Mouse (Mus musculus) hindbrain, embryonic 14.5 days (tissue): ENCODE measurements around the gene Traf4. TPM values are rescaled to one million over a fixed set of nuclear protein-coding genes. Genes with fewer than 3 reads are reported as not detected.

Source experiments
- ATAC-seq: fragments of 200-750 bp; cut with Nextera tagmentation; 2 replicates; pipeline ENCODE4 v1.8.0; 2017; ENCODE audit warnings: moderate number of reproducible peaks, mild to moderate bottlenecking, moderate TSS enrichment, moderate library complexity; ENCODE audit not compliant: low FRiP score
- DNase-seq: peaks from one replicate; pipeline ENCODE4 v3.0.0-alpha.2; 2015; ENCODE audit warnings: low spot score
- H3K27ac ChIP-seq: fragments of 300-500 bp; sonication (generic); 2 replicates; pipeline ENCODE4 v1.5.1; 2014; ENCODE audit warnings: mild to moderate bottlenecking, moderate library complexity
- H3K27me3 ChIP-seq: fragments of 300-500 bp; sonication (generic); 2 replicates; pipeline ENCODE4 v1.6.1; 2014; ENCODE audit warnings: mild to moderate bottlenecking, low read length, mixed read lengths; ENCODE audit not compliant: control insufficient read depth, insufficient read depth
- H3K36me3 ChIP-seq: fragments of 300-500 bp; sonication (generic); replicated peaks from 2 replicates; pipeline ENCODE4 v1.6.1; 2014; ENCODE audit not compliant: control insufficient read depth, insufficient read depth
- H3K4me1 ChIP-seq: fragments of 300-500 bp; sonication (generic); replicated peaks from 2 replicates; pipeline ENCODE4 v1.6.1; 2014; ENCODE audit warnings: antibody characterized with exemption, low read length, mixed read lengths; ENCODE audit not compliant: control insufficient read depth, insufficient read depth
- H3K4me2 ChIP-seq: fragments of 300-500 bp; sonication (generic); replicated peaks from 2 replicates; pipeline ENCODE4 v1.6.1; 2014; ENCODE audit warnings: mild to moderate bottlenecking, moderate library complexity
- H3K4me3 ChIP-seq: fragments of 300-500 bp; sonication (generic); replicated peaks from 2 replicates; pipeline ENCODE4 v1.5.1; 2014; ENCODE audit warnings: mild to moderate bottlenecking, low read length
- H3K9ac ChIP-seq: fragments of 300-500 bp; sonication (generic); 2 replicates; pipeline ENCODE4 v1.6.1; 2014
- H3K9me3 ChIP-seq: fragments of 300-500 bp; sonication (generic); 2 replicates; pipeline ENCODE4 v1.6.1; 2016; ENCODE audit warnings: low read length; ENCODE audit not compliant: control insufficient read depth
- WGBS: fragments of 180-500 bp; shearing (Covaris S2); extraction: QIAGEN DNeasy Blood & Tissue Kit; methylation state at CpG from one replicate; pipeline ENCODE4 v1.1.7; 2014; 5-methylcytosine and 5-hydroxymethylcytosine counted together
- polyA plus RNA-seq: library from polyadenylated mRNA; unstranded; fragments of >200 nt; fragmentation: Nextera tagmentation; extraction: Ambion mirVana; gene quantifications from 2 replicates; pipeline ENCODE4 v1.2.1, GENCODE M21; 2014

The Traf4 gene
- polyA plus RNA-seq, 1 experiment from 2014 or later = 57.2 TPM

DNA sequence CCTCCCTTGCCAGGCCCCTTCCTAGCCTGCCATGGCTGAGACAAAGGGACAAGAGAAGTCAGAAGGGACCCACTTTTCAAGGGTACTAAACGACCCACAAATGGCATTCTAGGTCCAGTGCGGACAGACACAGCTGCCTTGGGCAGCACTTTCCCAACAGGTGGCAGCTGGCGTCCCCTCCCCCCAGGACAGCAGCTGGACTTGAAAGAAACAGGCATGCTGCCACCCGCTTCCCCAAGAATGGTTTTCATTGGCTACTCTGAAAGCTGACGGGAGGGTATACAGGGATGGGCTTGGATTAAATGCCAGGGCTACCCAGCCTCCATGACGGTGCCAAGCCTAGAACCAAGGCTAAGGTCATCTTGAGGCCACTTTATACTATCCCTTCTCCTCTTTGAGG lies 2.9 kb downstream of the Traf4 start:
- WGBS = 34% methylated on average over 6 of the region's 6 CpGs
- Histone ChIP-seq H3K27me3 (no peaks in the 10 kb centered on the region), H3K4me3 (peak overlapping the region; percentile 96), H3K27ac (peak overlapping the region; percentile 97), H3K4me1 (peaks cover 25% of the 10 kb centered on the region), H3K9ac (peak overlapping the region; percentile 100), H3K4me2 (peak overlapping the region; percentile 79), H3K36me3 (peaks cover 51% of the 10 kb centered on the region), H3K9me3 (no peaks in the 10 kb centered on the region)
- ATAC-seq (no peak), DNase-seq (no peak)

DNA sequence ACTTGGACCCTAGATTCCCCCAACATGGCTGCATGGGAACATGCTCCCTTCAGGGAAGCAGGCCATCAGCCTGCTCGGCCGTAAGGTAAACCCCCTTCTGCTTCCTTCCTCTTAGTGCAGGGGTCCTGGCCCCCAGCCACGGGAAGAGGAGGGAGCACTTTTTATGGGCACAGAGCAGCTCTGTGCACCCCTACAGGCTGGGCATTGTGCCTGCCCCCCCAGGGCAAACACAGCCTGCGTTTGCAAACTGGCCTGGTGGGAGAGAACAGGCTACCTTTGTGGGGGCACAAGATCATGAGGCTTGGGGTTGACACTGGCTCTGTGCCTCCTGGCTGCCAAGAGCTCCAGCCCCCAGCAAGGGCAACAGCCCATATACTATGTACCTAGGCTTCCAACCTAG lies 3.4 kb downstream of the Traf4 start:
- H3K9ac ChIP-seq = 0 out of 2 replicates have a peak overlapping the region, but pooled peaks have one; percentile 100
- no peak for DNase-seq

DNA sequence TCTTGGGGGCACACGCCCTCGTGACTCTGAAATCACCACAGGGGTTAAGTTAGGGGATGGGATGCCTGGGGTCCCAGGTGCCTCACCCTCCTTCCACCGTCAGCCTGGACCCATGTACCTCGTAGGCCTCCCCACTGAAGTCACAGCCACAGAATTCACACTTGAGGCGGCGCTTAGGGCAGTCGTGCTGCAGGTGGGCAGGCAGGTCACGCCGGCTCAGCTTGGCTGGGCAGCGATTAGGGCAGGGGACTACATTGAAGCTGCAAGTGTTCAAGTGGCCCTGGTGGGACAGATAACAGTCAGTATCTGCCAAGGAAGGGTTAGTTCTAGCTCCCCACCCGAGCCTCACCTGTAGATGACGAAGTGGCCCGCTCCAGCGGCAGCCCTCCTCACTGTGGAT lies 4.2 kb downstream of the Traf4 start:
- Histone ChIP-seq H3K4me3 (no peak overlapping the region), H3K4me2 (no peak overlapping the region), H3K4me1 (peaks cover 24% of the 10 kb centered on the region), H3K9me3 (no peaks in the 10 kb centered on the region), H3K27ac (no peak overlapping the region), H3K36me3 (peaks cover 64% of the 10 kb centered on the region), H3K9ac (no peak overlapping the region), H3K27me3 (no peaks in the 10 kb centered on the region)
- ATAC-seq = no peak
- 94% methylated on average over 14 of the region's 14 CpGs for WGBS
- DNase-seq = no peak

More for the DNA sequence above, 3.4 kb downstream of the Traf4 start:
- Histone ChIP-seq H3K4me3 (0 out of 2 replicates have a peak overlapping the region, but pooled peaks have one; percentile 96), H3K9me3 (no peaks in the 10 kb centered on the region), H3K4me1 (peaks cover 25% of the 10 kb centered on the region), H3K36me3 (peaks cover 56% of the 10 kb centered on the region), H3K27me3 (no peaks in the 10 kb centered on the region), H3K4me2 (peak overlapping the region; percentile 79), H3K27ac (peak overlapping the region; percentile 97)
- WGBS = 58% methylated on average over 4 of the region's 4 CpGs
- ATAC-seq = no peak

DNA sequence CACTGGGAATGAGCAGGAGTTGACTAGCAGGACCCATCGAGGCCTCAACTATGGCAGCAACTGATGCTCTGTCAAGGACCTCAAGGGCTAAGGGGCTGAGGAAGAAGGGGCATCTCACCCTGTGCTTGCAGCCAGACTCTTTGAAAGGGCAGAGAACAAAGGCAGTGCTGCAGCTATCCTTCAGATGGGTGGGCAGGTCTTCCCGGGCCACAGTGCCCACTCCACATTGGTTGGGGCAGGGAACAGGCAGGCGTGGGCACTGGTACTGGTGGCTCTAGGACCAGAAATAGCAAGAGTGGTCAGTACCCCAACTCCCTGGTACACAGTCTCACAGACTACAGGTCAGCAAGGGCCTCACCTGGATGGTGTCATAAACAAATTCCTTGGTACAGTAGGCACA lies 4.7 kb downstream of the Traf4 start:
- H3K4me1 ChIP-seq = peaks cover 19% of the 10 kb centered on the region
- DNase-seq (no peak), ATAC-seq (no peak)
- H3K27me3 ChIP-seq = no peaks in the 10 kb centered on the region
- 87% methylated on average over 3 of the region's 3 CpGs for WGBS
- no peaks in the 10 kb centered on the region for H3K9me3 ChIP-seq
- H3K9ac ChIP-seq = no peak overlapping the region
- peaks cover 69% of the 10 kb centered on the region for H3K36me3 ChIP-seq
- no peak overlapping the region for H3K4me2 ChIP-seq
- no peak overlapping the region for H3K4me3 ChIP-seq
- no peak overlapping the region for H3K27ac ChIP-seq

DNA sequence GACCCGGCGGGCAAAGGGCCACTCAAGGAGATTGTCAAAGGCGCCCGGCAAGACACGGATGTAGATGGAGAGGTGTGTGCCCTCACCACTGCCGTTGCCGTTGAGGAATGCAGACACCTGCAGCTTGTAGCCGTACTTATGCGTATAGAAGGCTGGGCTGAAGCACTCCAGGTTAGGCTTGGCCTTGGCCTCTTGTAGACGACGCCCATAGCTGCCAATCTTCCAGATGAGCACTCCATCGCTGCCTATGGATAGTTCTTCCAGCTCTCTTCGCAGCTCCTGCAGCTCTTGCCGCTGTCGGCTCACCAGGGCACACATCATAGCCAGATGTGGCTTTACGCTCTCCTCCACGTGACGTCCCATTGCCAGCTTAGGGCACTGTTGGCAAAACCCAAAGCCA lies 5.2 kb downstream of the Traf4 start:
- no peak overlapping the region for H3K9ac ChIP-seq
- no peak overlapping the region for H3K4me2 ChIP-seq
- H3K36me3 ChIP-seq = peaks cover 74% of the 10 kb centered on the region
- H3K4me3 ChIP-seq = no peak overlapping the region
- H3K27ac ChIP-seq = no peak overlapping the region
- WGBS = 91% methylated on average over 18 of the region's 18 CpGs
- no peaks in the 10 kb centered on the region for H3K27me3 ChIP-seq
- no peaks in the 10 kb centered on the region for H3K9me3 ChIP-seq
- H3K4me1 ChIP-seq = peaks cover 19% of the 10 kb centered on the region
- DNase-seq = no peak
- ATAC-seq = no peak

DNA sequence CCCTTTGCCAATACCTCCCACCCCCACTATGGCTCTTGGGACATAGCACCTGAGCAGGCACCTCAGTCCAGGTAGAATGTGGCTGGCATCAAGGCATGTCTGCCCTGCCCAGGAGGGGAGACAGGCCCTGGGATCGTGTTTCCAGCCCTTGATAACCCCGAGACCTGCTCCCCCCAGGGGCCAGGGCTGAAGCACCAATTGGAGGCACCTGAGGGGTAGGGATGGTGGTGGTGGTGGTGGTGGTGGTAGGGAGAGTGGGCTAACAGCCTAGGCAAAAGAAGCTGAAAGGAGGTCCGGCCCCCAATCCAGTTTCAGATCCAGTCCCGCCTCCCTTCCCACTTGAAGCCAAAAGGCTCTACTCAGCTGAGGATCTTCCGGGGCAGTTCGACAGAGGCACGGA lies 5.8 kb downstream of the Traf4 start:
- 78% methylated on average over 7 of the region's 7 CpGs for WGBS
- Histone ChIP-seq H3K9ac (no peak overlapping the region), H3K27me3 (no peaks in the 10 kb centered on the region), H3K36me3 (peaks cover 81% of the 10 kb centered on the region), H3K4me3 (no peak overlapping the region), H3K4me1 (peaks cover 19% of the 10 kb centered on the region), H3K27ac (no peak overlapping the region), H3K4me2 (no peak overlapping the region), H3K9me3 (no peaks in the 10 kb centered on the region)
- ATAC-seq = no peak
- DNase-seq = no peak

DNA sequence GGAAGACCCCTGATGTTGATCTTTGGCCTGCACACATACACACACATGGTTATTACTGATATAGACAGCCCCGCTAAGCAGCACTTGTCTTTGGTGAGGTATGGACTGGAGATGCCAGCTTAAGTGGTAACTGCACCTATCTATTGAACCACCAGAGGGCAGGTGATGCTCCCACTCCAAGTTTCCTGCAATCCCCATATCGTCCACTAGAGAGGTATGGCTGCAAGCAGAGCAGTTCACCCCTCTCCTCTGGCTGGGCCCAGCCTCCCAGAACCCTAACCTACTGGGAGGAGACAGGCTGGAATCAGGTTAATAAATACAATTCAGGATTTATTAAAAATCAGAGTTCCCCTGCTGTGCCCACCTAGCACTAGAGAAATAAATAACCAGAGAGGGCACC lies 6.3 kb downstream of the Traf4 start:
- peaks cover 19% of the 10 kb centered on the region for H3K4me1 ChIP-seq
- H3K36me3 ChIP-seq = peaks cover 85% of the 10 kb centered on the region
- 33% methylated on average over 2 of the region's 2 CpGs for WGBS

DNA sequence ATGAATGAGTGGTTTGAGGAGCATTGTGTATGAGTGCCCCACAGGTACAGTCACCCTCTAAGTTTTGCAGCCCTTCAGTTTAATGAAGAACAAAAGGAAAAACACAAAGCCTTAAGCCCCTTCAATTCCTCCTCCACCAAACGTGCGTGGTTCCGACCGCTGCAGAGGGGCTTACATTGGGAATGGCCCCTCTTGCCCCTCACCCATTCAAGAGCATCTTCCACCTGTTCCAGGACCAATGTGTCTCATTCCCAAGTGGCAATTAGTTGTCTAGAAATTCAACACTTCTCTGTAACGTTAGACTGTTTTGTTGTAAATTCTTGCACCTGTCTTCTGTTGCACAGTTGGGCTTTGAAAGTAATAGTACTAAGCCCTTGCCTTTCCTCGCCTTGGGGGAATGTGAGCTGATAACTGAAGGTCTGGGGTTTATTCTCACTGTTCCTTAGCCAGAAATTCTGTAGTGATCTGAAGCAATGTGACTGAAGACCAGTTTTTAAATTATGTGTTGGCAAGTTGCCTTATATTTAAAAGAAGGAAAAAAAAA lies 9.2 kb downstream of the Traf4 start:
- Histone ChIP-seq H3K36me3 (peaks cover 96% of the 10 kb centered on the region), H3K27me3 (no peaks in the 10 kb centered on the region), H3K4me3 (no peak overlapping the region), H3K4me1 (peaks cover 12% of the 10 kb centered on the region), H3K27ac (no peak overlapping the region), H3K9me3 (no peaks in the 10 kb centered on the region), H3K4me2 (no peak overlapping the region), H3K9ac (no peak overlapping the region)
- ATAC-seq = no peak
- DNase-seq = no peak
- WGBS = 77% methylated on average over 6 of the region's 6 CpGs

More for the DNA sequence above, 6.3 kb downstream of the Traf4 start:
- Histone ChIP-seq H3K27ac (no peak overlapping the region), H3K4me2 (no peak overlapping the region), H3K9me3 (no peaks in the 10 kb centered on the region), H3K9ac (no peak overlapping the region), H3K4me3 (no peak overlapping the region), H3K27me3 (no peaks in the 10 kb centered on the region)
- DNase-seq (peak; percentile 80), ATAC-seq (peak; percentile 64)

DNA sequence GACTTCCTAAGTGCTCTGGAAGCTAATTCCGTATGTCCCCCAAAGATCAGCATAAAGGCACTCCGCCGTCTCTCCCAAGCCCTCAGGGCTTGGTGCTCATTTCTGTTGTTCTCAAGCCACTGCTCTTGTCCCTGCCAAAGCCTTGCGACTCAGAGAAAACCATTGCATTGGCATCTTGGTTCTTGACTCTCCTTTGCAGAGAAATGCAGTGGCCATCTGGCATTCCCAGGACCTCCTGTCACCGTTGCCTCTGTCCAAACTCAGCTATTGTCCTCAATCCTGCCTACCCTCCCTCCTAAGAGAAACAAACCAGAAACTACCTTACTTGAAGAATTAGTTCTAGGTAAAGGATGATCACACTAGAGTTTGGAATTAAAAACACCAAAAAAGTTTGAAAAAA lies 9.7 kb downstream of the Traf4 start:
- no peak for ATAC-seq
- Histone ChIP-seq H3K9ac (no peak overlapping the region), H3K36me3 (peaks cover 96% of the 10 kb centered on the region), H3K4me3 (no peak overlapping the region), H3K27me3 (no peaks in the 10 kb centered on the region), H3K27ac (no peak overlapping the region), H3K9me3 (no peaks in the 10 kb centered on the region), H3K4me2 (no peak overlapping the region), H3K4me1 (peaks cover 12% of the 10 kb centered on the region)
- WGBS = 64% methylated on average over 5 of the region's 5 CpGs
- DNase-seq = no peak

DNA sequence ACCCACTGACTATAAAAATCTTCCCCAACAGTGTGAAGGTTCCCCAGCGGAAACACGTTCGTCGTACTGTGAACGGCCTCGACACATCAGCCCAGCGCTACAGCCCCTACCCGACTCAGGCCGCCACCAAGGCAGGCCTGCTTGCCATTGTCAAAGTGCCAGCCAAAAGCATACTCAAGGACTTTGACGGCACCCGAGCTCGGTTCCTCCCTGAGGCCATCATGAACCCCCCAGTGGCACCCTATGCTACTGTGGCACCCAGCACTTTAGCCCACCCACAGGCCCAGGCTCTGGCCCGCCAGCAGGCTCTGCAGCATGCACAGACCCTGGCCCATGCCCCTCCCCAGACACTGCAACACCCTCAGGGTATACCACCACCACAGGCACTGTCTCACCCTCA lies 11.6 kb downstream of the Traf4 start:
- WGBS = 71% methylated on average over 13 of the region's 13 CpGs
- Histone ChIP-seq H3K9me3 (no peaks in the 10 kb centered on the region), H3K27ac (peak overlapping the region; percentile 64), H3K4me3 (no peak overlapping the region), H3K4me1 (peaks cover 12% of the 10 kb centered on the region), H3K27me3 (no peaks in the 10 kb centered on the region), H3K4me2 (no peak overlapping the region), H3K9ac (no peak overlapping the region), H3K36me3 (peaks cover 96% of the 10 kb centered on the region)
- no peak for DNase-seq
- no peak for ATAC-seq
